Mouse (Mus musculus): ENCODE data around the gene Plekhm3. TPM values are rescaled to one million over a fixed set of nuclear protein-coding genes. Genes with fewer than 3 reads are reported as not detected.

Gene Plekhm3
- polyA plus RNA-seq, 1 experiment, result 8.2 TPM

DNA sequence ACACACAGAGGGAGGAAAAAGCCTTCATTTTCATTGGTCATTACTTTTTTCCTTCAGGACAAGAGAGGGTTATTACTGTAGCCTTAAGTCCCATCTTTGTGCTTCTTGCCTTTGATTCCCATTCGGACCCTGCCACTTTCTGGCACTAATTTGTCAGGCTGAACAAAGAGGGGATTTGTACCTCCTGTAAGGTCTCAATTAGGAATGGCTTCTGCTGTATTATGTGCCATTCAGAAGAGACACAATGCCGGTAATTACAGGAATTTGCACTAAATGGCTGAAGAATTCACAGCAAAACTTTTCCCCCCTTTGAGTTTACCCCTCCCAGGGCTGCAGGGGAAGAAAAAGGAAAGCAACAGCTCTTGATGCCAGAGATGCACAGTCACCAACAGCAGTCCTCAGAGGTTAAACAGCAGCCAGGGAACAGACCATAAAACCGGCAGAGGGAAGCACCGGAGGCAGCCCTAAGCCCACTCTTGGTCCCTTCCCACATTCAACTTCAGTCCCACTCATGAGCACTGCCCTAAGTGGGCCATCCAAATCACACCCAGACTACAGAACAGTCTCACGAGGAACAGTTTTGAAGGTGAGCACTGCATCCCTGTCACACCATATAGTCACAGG, 39.6 kb downstream of the Plekhm3 start:
- Histone ChIP-seq H3K4me1 (ENCODE audit: control insufficient read depth, insufficient read depth, low read length) (peaks cover 8% of the 10 kb centered on the region), H3K4me3 (ENCODE audit: insufficient read depth, low read length) (no peak overlapping the region), H3K27ac (ENCODE audit: insufficient read depth, low read length) (no peak overlapping the region)
- TF ChIP-seq CTCF (IDR thresholded peaks at IDR 0.05; ENCODE audit: borderline replicate concordance, insufficient read depth, low read length) (no peak), POLR2A (IDR thresholded peaks at IDR 0.05; ENCODE audit: low read depth, low read length) (no peak)

DNA sequence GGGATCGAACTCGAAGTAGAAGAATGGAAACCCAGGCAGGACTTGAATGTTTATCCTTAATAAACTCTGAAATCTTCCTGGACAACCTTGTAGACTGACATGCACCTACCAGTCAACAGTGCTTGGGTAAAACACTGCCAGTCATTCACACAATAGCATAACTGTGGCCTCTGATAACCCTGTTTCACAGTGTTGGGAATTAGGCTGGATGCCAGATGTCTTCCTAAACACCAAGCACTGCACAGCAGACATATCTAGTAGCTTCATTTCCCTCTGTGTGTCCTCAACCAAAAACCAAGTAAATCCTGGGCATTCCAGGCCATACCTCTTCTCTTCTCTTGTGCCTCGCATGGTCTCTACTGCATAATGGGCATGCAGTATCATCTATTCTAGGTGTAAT, 42.3 kb downstream of the Plekhm3 start:
- H3K4me3 ChIP-seq (ENCODE audit: insufficient read depth, low read length), result no peak overlapping the region
- H3K4me1 ChIP-seq (ENCODE audit: control insufficient read depth, insufficient read depth, low read length), result peaks cover 8% of the 10 kb centered on the region
- no peak overlapping the region for H3K27ac ChIP-seq (ENCODE audit: insufficient read depth, low read length)
- TF ChIP-seq POLR2A (IDR thresholded peaks at IDR 0.05; ENCODE audit: low read depth, low read length) (no peak), CTCF (IDR thresholded peaks at IDR 0.05; ENCODE audit: borderline replicate concordance, insufficient read depth, low read length) (no peak)

DNA sequence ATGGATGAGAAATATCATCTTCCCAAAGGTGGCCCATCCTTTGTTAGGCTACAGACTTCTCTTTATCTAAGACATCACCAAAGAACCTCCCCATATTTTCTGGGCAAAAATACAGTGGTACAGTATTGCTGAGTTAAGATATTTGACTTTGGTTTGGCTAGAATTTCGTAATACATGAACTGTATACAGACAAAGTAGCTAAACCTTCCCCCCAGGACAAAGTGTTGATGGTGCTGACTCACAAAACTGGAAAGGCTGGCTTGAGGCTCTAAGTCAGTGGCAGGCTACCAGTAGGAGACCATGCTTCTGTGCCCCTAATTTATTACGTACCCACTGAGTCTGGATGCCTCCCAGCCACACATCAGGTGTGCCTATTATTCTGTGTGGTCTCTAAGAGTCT, 48.9 kb downstream of the Plekhm3 start:
- TF ChIP-seq POLR2A (IDR thresholded peaks at IDR 0.05; ENCODE audit: low read depth, low read length) (no peak), CTCF (IDR thresholded peaks at IDR 0.05; ENCODE audit: borderline replicate concordance, insufficient read depth, low read length) (no peak)
- Histone ChIP-seq H3K27ac (ENCODE audit: insufficient read depth, low read length) (no peak overlapping the region), H3K4me3 (ENCODE audit: insufficient read depth, low read length) (no peak overlapping the region), H3K4me1 (ENCODE audit: control insufficient read depth, insufficient read depth, low read length) (no peaks in the 10 kb centered on the region)

DNA sequence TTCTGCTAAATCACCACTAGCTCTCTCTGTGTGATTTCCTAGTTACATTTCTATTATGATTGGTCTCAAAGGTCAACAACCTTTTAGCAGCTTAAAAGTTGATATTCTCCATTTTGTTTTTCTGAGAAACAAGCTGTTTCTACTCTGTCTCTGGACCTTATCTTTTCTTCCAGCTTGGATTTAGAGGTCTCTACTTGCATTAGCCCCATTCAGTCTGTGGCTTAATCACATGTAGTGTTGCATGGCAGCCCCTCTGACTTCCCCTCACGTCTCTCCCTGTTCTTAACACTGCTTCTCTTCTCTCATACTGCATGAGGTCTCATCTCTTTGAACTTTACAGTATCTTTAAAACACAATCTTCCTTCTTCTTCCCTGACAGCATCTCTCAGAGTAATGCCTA, 50.4 kb downstream of the Plekhm3 start:
- no peak for TF ChIP-seq POLR2A (IDR thresholded peaks at IDR 0.05; ENCODE audit: low read depth, low read length)
- TF ChIP-seq CTCF (IDR thresholded peaks at IDR 0.05; ENCODE audit: borderline replicate concordance, insufficient read depth, low read length), result no peak
- H3K4me3 ChIP-seq (ENCODE audit: insufficient read depth, low read length), result no peak overlapping the region
- no peaks in the 10 kb centered on the region for H3K4me1 ChIP-seq (ENCODE audit: control insufficient read depth, insufficient read depth, low read length)
- no peak overlapping the region for H3K27ac ChIP-seq (ENCODE audit: insufficient read depth, low read length)

DNA sequence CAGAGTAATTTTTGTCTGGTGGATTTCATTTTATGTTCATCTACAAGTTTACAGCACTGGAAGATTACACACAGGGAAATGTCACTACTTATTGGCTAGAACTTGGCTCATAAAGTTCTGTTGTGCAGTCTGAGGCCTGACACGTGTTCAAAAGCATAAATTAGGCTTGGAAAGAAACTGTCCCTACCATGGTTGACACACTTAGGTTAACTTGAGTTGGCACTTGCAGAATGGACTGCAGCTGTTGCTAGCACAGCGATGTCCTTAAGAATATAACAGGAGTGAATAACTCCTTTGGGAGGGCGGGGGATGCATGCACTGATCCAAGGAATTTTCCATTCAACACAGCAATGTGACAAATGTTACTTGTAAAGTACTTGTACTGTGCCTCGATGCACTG, 53.2 kb downstream of the Plekhm3 start:
- no peak overlapping the region for H3K27ac ChIP-seq (ENCODE audit: insufficient read depth, low read length)
- no peak overlapping the region for H3K4me3 ChIP-seq (ENCODE audit: insufficient read depth, low read length)
- TF ChIP-seq CTCF (IDR thresholded peaks at IDR 0.05; ENCODE audit: borderline replicate concordance, insufficient read depth, low read length) (no peak), POLR2A (IDR thresholded peaks at IDR 0.05; ENCODE audit: low read depth, low read length) (no peak)
- H3K4me1 ChIP-seq (ENCODE audit: control insufficient read depth, insufficient read depth, low read length), result no peaks in the 10 kb centered on the region

DNA sequence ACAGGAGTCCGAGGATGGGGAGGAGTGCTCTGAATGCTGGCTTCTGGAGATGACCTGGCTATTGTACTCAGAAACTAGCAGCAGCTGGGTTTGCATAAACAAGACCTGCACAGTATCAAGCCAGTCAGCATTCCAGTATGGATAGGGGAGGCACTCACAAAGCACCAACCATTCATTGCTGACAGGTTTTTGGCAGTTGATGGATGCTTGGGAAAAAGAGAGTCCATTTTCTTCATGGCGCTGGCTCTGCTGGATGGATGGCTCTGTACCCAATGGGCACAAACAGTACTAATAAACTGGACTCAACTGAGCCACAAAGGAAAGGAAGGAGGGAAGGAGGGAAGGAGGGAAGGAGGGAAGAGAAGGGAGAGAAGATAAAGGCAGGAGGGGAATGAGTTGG, 53.8 kb downstream of the Plekhm3 start:
- Histone ChIP-seq H3K4me3 (ENCODE audit: insufficient read depth, low read length) (no peak overlapping the region), H3K27ac (ENCODE audit: insufficient read depth, low read length) (no peak overlapping the region), H3K4me1 (ENCODE audit: control insufficient read depth, insufficient read depth, low read length) (no peaks in the 10 kb centered on the region)
- TF ChIP-seq CTCF (IDR thresholded peaks at IDR 0.05; ENCODE audit: borderline replicate concordance, insufficient read depth, low read length) (no peak), POLR2A (IDR thresholded peaks at IDR 0.05; ENCODE audit: low read depth, low read length) (no peak)

DNA sequence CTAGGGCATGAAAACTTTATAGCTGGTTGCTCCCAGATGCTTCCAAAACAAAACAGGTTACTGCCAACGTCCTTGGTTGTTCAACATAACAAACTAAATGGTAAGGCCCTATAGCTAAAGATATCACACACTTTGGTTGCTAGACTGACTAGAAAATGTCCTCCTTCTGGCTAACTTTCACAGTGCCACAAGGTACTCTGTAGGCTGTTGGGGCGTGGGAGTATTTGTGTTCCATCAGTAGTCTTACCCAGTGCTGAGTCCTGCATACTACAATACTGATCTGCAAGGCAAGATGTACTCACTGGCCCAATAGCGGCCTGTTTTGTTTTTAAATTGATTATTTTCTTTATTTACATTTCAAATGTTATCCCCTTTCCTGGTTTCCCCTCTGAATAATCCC, 56.9 kb downstream of the Plekhm3 start:
- TF ChIP-seq CTCF (IDR thresholded peaks at IDR 0.05; ENCODE audit: borderline replicate concordance, insufficient read depth, low read length), result no peak
- TF ChIP-seq POLR2A (IDR thresholded peaks at IDR 0.05; ENCODE audit: low read depth, low read length), result no peak
- no peaks in the 10 kb centered on the region for H3K4me1 ChIP-seq (ENCODE audit: control insufficient read depth, insufficient read depth, low read length)
- H3K4me3 ChIP-seq (ENCODE audit: insufficient read depth, low read length), result no peak overlapping the region
- no peak overlapping the region for H3K27ac ChIP-seq (ENCODE audit: insufficient read depth, low read length)

DNA sequence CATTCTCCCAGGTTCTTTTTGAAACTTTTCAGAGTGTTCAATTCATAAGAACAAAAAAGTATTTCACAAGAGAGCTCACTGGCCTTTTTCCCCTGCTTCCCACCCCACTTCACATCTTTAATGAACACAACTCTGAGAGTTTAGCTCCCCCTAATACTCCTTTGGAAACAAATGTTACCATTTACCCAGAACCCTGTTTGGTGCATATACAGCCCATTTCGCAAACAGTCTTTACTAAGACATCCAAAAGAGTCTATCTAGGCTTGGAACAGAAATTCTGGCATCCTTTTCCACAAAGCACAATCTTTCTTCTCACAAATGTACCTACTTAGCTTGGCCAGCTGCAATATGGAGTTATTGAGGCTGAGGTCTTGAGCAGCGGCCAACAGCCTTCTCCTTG, 59.1 kb downstream of the Plekhm3 start:
- Histone ChIP-seq H3K4me3 (ENCODE audit: insufficient read depth, low read length) (no peak overlapping the region), H3K4me1 (ENCODE audit: control insufficient read depth, insufficient read depth, low read length) (no peaks in the 10 kb centered on the region), H3K27ac (ENCODE audit: insufficient read depth, low read length) (no peak overlapping the region)
- TF ChIP-seq CTCF (IDR thresholded peaks at IDR 0.05; ENCODE audit: borderline replicate concordance, insufficient read depth, low read length), result no peak
- TF ChIP-seq POLR2A (IDR thresholded peaks at IDR 0.05; ENCODE audit: low read depth, low read length), result no peak

DNA sequence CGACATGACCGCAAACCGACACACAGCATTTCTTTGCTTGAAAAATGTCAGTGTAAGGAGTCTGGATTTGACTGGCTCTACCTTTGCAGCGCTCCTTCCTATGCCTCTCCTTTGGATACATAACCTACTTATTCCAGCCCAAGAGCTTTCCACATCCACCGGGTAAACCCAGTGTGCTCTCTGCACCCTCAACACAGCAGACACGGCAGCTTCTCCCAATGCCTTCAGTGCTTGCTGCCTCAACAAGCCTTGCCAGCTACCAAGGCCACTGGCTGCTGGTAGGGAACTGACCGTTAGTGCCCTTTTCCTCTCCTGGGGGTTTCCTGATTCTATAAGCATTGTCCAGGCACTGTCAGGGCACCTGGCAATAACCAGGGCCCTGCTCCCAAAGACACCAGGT, 62.8 kb downstream of the Plekhm3 start:
- no peak overlapping the region for H3K27ac ChIP-seq (ENCODE audit: insufficient read depth, low read length)
- H3K4me3 ChIP-seq (ENCODE audit: insufficient read depth, low read length), result no peak overlapping the region
- H3K4me1 ChIP-seq (ENCODE audit: control insufficient read depth, insufficient read depth, low read length), result no peaks in the 10 kb centered on the region
- TF ChIP-seq POLR2A (IDR thresholded peaks at IDR 0.05; ENCODE audit: low read depth, low read length) (no peak), CTCF (IDR thresholded peaks at IDR 0.05; ENCODE audit: borderline replicate concordance, insufficient read depth, low read length) (no peak)

DNA sequence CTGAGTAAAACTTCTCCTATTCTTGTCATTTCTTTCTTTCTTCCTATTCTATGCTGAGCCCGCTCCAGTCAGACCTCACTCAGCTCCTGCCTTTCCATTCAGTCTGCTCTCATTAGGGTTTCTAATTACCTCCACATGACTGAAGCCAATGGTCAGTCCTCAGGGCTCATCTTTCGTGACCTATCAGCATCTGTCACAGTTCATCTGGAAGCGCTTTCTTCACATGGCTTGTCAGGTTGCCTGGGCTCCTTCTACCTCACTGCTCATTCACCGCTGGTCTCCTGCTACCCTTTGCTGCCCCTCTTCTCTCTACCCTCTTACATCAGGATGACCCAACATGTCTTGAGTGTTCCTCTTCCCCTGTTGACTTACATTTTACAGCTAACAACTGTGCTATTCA, 65.3 kb downstream of the Plekhm3 start:
- H3K4me1 ChIP-seq (ENCODE audit: control insufficient read depth, insufficient read depth, low read length), result no peaks in the 10 kb centered on the region
- no peak overlapping the region for H3K4me3 ChIP-seq (ENCODE audit: insufficient read depth, low read length)
- TF ChIP-seq CTCF (IDR thresholded peaks at IDR 0.05; ENCODE audit: borderline replicate concordance, insufficient read depth, low read length), result no peak
- TF ChIP-seq POLR2A (IDR thresholded peaks at IDR 0.05; ENCODE audit: low read depth, low read length), result no peak

More for the DNA sequence above, 65.3 kb downstream of the Plekhm3 start:
- no peak overlapping the region for H3K27ac ChIP-seq (ENCODE audit: insufficient read depth, low read length)

All from embryonic fibroblast, embryonic 13.5 days (primary cell).